Mouse (Mus musculus) gastrocnemius, postnatal 4 days (tissue): ENCODE measurements at regions not wholly inside any gene's neighbourhood (a gene's known extent, or its start where the extent isn't known, plus 50 kb on each side); places are given as distances from the start of the nearest gene placed in this dataset.

Experiments used
- DNase-seq, 2 experiments: peaks; one replicate each; pipeline ENCODE4 v3.0.0; 2021 to 2022; ENCODE audit warnings: low spot score in 2 of 2, mixed read lengths in 2 of 2

DNA sequence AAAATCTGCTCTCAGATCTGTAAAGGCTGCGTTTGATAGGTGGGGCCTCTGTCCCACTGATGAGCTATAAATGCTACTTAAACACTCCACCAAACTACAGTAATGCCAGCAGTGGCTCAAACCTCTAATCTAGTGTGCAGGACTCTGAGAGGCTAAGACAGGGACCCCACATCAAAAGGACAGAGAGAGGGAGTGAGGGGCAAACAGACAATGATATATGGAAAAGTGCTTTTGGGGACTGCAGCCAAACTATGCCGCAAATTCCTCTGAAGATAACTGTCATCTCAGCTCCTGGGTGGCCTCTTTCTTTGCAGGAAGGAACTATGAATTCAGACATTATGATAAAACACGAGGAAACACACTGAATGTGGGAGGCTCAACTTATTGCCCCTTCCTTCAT is 138.9 kb upstream of the Ddit4l start:
- DNase-seq = no peak

DNA sequence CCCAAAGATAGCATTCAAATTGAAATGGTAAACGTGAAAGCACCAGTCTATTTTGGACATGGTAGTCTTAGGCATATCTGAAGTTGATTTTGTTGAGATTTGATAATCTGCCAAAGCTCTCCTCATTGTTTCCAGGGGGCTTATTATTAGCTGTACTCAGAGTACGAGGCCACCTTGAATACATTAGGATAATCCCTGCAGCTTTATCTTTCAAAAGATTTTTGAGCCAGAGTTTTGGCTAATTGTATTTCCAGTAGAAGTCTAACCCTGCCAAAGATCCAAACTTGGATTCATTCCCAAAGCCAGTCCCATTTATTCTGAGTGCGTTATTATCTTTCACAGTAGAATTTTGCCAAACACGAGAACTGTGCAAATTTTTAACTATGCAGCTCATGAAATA is 138.4 kb upstream of the Ddit4l start:
- no peak for DNase-seq

DNA sequence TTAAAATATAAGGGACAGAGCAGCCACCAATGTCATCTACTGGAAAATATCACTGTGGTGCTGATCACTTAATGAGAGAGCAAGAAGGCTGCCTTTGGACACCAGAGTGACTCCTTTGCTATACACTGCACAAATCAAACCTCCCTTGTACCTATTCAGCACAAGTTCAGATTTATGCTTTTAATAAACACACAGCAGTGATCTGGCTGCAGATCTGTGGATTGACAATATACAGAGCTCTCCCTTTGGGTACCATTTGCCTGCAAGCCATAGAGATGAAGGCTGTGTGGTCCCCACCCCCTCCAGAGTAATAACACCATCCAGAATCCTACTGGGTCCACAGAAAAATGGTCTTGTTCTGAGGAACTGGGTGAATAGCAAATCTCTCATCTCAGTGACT is 131.8 kb upstream of the Ddit4l start:
- no peak for DNase-seq

DNA sequence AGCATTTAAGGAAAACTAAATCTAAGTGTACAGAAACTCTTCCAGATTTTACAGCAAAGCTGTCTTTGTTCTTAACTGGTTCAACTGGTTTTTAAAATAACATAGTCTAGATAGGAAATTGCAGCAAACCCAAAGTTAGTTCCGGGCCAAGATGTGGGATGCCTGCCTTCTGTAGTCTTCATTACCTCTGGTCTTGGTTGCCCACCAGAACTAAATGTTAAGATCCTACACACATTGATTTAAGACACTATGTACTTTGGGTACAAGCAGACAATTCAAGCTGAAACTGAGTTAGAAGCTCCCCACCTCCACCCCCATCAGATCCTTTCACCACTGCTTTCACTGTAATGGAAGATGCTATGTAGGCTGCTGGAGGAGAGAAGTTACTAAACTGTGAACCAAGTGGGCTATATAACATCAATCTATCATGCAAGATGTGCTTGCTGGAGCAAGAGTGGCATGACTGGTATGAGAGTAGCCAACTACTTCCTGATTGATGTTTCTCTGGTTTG is 129.8 kb upstream of the Ddit4l start:
- DNase-seq = no peak

DNA sequence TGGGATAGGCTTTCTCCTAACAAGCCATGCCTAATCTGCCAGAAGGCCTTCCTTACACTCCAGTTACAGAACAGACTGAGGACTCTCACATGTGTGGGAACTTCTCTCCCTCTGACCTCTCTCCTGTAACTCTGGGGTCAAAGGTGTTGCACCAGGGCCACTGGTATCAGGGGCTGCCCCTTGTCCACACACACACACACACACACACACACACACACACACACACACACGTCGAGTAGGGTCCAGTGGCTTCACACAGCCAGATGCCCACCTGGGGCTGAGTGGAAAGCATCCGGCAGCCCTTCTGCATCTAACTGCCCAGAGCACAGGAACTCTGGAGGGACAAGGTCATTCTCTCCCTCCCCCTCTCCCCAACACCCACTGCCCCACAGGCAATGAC is 123.1 kb upstream of the Ddit4l start:
- DNase-seq = no peak

DNA sequence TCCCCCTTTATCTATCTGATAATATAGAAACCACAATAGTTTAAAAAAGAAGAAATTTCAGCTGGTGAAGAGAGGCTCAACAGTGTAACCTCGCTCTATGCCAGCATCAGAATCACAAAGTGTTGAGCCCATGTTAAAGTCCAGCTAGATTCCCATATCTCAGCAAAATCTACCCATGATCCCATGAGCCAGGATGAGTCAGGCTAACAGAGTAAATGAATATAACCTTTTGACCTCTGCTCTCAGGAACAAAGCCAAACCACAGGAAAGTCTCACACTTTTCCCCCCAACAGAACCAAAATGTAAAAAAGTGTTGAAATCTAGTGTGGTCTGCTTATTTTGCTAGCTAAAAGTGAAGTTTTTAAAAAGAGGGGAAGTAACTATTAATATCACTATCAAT is 110.1 kb upstream of the Ddit4l start:
- no peak for DNase-seq

DNA sequence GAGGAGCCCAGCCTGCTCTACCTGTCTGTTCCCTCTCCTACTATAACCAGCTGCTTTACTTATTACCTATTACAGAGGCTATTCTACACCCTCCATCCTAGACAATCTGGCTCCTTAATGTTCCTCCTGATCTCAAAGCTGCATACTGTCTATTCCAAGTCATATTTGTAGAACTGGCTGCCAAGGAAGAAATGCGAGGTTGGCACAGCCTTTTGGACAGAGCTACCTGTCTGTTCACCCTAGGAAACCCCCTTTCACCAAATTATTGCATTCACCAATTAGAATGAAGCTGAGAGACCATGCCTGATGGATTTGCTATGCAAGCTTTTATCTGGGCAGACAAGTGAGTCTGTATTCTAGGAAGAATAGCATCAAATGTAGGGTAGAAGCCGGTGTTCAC is 109.0 kb upstream of the Ddit4l start:
- no peak for DNase-seq

DNA sequence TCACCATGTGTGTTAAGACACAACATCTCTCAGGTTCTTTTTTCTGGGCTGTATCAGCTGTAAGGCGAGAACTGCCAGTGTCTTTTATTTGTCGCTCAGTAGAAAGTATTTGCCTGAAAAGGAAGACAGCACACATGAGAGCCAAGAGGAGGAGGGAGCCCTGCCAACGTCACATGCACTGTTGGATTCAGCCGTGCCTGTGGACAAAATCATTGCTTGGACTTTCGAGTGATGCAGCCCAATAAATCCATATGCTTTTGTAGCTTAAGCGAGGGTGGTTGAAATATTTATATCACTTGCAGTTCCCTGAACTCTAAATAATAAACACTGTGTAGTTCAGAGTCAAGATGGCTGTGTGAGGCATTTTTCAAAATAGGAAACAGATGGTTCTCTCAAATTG is 108.4 kb upstream of the Ddit4l start:
- DNase-seq = peak in 1 of 2 experiments; percentile 31

DNA sequence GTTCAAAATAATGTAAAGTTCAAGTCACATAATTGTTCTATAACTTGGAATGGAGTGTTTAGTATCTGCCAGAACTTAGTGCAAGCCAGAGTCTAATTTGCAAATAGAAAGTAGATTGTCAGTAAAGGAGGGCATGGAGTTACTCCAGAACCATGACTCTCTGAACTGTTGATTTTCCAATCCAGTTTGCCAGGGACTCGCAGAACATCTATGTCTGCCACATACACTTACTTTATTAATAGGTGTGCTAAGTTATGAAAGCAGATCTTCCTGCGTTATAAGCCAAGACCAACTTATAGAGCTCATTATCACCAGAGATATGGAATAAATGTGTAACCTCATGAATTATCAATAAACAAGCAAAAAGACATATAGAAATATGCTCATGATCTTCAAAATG is 107.2 kb upstream of the Ddit4l start:
- DNase-seq = no peak

DNA sequence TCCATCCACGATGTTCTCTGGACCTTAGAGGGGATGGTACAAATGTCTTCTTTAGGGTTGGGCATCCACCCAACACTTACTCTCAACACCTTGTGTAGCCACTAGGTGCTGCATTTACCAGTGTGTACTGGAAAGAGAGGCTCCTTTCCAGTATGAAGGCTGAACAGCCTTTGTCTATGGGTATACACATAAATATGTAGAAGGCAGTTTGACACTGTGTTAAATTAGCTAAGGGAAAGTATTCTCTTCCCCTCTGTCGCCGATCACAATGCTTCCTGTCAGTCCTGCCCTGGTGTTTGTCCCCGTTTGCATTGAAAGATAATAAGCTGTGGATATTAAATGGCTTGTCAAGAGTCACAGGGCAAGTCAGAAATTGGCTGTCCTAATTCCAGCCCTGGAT is 104.0 kb upstream of the Ddit4l start:
- DNase-seq = no peak

DNA sequence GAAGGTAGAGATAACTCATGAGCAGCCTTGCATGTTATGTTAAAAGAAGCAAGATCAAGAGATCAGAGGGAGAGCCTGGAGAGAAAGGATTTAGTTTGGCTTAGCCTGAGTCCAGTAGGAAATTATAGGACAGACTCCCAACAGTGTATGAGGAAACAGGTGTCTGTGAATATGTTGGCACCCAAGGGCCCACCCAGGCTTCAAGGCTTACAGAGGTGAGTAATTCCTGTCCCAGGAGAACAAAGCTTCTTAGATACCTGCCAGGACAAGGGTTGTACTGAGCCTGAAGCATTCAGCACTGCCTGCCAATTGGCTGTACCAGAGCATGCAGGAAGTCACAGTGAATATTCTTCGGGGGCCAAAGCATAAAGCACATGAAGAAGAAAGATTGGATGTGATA is 101.2 kb upstream of the Ddit4l start:
- no peak for DNase-seq

DNA sequence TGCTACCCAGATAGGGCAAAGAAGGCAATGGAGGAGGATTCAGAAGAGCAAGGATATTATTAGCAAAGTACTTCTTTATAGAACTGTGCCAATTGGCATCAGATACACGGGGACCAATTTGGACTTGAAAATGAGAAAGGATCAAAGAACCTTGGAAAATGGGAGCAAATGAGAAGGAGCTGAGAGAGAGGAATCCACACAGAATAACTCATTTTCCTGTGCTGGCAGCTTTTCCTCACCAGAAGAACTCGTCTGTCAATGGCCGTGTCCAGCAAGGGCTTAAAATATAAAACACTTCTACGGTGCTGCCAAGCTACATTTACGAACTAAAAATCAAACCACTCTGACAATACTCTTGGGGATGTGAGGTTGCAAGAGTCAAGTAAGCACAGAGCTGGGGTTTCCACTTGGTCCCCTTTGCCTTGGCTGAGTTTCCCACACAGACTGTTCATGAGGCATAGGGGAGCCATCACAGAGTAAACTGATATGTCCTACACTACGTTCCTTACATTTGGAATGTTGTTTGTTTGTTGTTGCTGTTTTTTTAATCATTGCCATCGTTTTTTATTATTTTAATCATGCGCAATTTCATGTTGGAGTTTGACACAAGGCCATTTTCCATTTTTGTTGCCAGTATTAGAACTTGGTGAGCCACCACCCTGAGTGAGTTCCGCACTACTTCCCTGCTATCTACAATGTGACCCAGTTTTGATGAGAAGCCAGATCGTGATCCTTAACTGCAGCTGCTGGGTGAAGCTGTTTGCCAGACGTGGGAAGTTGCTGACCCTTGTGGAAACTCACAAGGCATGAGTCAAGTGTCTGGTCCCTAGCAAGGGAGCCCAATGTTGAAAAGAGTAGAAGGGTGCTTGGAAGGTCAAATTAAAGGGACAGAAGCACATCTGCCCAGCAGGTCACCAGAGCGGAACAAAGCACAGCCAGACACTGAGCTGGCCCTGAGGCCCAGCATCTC is 95.5 kb upstream of the Ddit4l start:
- peak in 1 of 2 experiments; percentile 16 for DNase-seq

DNA sequence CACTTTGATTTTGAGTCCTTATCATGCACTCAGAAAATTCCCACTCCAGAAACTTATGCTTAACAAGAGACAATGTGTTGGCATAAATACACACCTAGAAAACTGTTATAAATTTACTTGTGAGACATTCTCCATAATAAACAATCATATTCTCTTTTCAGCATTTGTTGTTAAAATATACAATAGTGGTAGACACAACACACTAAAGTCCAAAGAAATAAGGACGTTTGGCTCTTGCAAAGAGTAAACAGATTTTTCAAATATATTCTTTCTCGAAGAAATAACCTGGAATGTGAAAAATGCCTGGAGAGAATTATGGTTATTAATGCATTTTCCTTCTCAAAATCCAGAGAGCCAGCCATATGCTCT is 91.8 kb upstream of the Ddit4l start:
- no peak for DNase-seq

DNA sequence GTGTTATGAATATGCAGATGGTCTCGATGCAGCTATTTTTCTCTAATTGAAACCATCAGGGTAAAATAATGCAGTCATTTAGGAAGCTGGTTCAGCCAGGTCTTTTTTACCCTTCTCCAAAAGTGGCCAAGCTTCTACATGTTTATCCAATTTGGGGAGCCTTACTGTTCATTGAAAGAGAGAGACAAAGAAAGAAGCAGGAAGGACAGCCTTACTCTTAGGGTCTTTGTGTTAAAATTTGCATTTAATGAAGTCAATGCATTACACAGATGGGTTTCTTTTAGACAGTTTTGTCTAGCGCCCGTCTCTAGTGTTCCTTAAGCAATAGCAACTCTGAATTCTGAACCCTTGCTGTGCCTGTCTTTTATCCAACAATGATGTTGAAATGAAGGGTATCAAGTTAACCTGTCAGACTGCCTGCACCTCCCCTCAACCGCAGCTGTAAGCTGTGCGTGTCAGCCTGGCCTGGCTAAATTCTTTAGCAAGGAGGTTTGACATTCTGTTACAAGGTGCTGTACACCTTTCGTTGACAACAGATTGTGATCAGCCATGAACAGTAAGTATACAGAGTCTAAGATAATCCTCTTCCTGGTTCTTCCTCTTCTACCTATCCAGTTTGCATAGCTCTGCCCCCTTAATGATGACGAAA is 91.3 kb upstream of the Ddit4l start:
- DNase-seq = no peak

DNA sequence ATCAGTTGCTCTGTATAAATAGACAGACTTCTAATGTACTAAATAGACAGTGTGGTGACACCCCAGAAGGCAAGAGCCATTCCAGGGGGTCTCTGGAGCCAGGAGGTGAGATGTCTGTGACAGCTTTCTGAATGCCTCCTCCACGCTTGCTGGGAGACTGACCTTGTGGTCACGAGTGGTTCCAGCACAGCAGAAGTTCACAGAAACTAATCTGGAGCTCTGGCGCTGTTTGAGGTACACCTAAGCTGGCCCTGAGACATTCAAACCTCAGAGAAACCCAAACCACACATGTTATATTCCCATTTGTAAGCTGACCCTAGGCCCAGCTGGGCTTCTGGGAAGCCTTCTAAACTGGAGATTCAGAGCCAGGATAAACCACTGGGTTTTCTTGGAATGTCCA is 79.7 kb upstream of the Ddit4l start:
- no peak for DNase-seq

DNA sequence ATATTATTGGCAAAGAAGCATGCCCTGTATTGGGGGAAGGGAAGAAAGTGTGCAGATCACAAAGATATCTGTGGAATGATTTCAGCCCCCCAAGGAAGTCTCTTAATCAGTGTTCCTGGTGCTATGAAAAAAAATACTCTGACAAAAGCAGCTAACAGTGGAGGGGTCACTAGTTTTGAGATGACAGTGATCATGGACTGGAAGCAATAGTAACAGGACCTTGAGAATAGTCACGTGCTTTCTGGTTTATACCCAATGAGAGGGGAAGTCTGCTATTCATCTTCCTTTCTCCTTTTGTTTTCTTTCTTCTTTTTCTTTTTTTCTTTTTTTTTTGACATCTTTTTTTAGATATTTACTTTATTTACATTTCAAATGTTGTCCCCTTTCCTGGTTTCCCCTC is 79.1 kb upstream of the Ddit4l start:
- DNase-seq = no peak

DNA sequence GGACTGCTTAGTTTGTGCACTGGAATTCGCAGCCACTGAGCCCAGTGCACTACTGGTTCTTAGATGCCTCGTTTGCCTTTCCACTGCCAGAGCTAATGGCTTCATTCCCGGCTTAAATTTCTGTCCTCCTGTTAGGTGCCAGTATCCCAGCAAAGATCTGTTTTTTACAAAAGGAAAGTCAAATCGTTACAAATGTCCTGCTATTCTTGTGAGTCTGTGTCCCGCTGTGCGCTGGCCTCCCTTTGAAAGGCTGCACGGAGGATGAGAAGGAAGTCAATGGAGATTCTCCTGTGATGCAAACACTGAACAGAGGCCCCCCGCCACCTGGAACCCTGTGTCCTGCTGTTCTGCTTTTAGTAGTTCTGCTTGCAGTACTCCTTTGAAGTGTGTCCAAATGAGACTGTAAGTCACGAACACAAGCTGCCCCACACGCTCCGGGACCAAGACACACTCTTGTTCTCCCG is 74.0 kb upstream of the Ddit4l start:
- no peak for DNase-seq

DNA sequence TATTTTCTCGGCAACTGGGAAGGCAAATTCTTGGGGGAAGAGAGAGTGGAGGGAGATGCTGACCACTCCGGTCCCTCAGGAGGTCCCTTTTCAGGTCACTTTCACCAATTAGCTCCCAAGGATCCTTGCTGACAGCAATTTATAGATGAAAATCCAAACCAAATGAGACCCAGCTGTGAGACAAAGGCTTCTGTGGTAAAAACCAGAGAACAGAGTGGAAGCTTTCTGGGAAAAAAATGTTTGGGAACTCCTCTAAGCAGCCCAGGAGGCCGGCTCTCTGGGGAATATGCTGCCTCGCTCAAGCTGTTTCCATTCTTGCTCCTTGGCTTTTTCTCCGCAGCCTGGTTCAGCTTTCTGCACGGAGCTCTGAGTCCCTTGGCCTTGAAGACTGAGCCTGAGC is 73.5 kb upstream of the Ddit4l start:
- peak in 1 of 2 experiments; percentile 60 for DNase-seq

DNA sequence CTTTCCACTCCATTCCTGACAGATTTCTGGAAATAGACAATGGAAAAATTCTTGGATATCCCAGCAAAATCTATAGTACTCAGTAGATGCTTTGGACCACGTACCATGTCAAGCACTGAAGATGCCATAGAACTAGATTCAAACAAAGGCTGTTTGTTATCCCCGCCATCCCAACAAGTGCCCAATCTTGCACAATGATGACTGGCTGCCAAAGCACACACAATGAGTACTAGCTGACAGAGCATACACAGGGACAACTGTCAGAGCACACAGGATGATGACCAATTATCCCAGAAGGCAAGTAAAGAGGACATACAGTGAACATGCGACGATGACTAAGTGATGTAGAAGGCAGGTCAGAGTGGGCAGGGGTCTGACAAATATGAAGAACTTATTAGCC is 70.7 kb upstream of the Ddit4l start:
- no peak for DNase-seq

DNA sequence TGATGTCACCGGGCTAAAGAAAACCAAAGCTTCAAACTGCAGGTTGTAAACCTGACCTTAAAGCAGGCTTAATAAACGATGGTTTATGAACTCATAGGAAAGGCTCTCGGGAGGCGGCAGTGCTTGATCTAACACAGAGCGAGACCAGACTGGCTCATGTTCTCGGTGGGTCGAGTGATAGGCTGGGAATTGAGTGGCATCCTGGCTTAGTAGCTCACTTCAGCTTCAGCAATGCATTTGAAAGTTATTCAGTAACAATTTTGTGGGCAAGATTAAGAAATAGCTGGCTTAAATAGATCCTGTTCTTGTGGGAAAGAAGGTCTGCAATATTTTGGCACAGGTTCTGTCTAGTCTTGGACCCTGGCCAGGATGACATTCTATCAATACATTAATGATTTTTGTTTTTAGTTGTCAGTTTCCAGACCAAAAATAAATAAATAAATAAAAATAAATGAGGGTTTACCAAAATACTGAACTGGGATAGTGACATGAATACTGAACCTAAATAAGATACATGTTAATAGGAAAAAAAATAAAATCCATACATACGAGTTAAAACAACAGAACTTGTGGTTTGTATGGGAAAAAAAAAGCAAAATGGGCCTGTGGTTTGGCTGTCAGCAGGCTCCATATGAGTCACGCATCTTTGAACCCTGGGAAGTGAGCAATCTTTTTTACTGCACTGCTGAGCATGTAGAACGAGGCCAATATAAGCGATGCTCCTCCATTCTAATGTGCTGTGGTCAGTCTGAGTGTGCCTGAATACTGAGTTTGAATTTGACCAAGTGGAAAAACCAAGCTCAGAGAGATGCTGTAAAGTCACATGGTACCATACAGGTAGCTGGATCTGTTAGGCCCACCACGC is 68.7 kb upstream of the Ddit4l start:
- no peak for DNase-seq

DNA sequence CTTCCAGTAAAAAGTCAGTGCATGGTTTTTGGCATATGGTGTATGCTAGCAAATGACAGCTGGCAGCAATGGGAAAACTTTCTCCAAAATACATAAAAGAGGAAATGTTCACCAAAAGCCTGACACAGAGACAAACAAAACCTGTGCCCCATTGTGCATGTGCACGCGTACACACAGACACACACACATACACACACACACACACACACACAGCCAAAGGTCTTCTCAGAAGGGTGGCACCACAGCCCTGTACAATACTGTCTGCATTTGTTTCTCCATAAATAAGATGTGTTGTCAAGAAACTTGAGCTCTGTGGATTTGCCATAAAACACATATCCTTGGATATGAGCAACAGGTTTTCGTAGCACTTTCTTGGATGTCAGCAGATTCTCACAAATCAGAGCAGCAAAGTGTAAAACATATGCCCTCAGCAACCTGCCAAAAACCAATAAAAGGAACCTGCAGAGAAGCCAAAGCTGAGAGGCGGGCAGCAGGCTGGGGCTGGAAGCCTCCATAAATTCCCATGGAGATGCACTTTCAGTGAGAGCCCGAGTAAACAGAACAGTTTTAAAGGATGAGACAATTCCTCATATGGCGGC is 60.5 kb upstream of the Ddit4l start:
- peak in 1 of 2 experiments; percentile 37 for DNase-seq
